Mouse (Mus musculus) heart, embryonic 16.5 days (tissue): ENCODE data around the gene Alkbh6. TPM values are rescaled to one million over a fixed set of nuclear protein-coding genes. Genes with fewer than 3 reads are reported as not detected.

ENCODE experiments used
- ATAC-seq: fragments of 200-750 bp; cut with Nextera tagmentation; replicated peaks from 2 replicates; pipeline ENCODE4 v1.8.0; 2017; ENCODE audit warnings: moderate number of reproducible peaks; ENCODE audit not compliant: insufficient read depth, low FRiP score; ENCODE audit errors: extremely low read depth
- H3K27ac ChIP-seq: fragments of 300-500 bp; sonication (generic); 2 replicates; pipeline ENCODE4 v1.5.1; 2014; ENCODE audit warnings: mild to moderate bottlenecking, low read length, control low read depth, moderate library complexity
- H3K27me3 ChIP-seq: fragments of 300-500 bp; sonication (generic); 2 replicates; pipeline ENCODE4 v1.6.1; 2014; ENCODE audit warnings: low read length, mixed read lengths; ENCODE audit not compliant: control insufficient read depth, insufficient read depth
- H3K36me3 ChIP-seq: fragments of 300-500 bp; sonication (generic); 2 replicates; pipeline ENCODE4 v1.6.1; 2014; ENCODE audit not compliant: control insufficient read depth, insufficient read depth
- H3K4me1 ChIP-seq: fragments of 300-500 bp; sonication (generic); 2 replicates; pipeline ENCODE4 v1.6.1; 2014; ENCODE audit warnings: low read length, mixed read lengths; ENCODE audit not compliant: control insufficient read depth, insufficient read depth
- H3K4me2 ChIP-seq: fragments of 300-500 bp; sonication (generic); 2 replicates; pipeline ENCODE4 v1.6.1; 2014; ENCODE audit warnings: low read depth, mild to moderate bottlenecking, control low read depth, low read length
- H3K4me3 ChIP-seq: fragments of 300-500 bp; sonication (generic); 2 replicates; pipeline ENCODE4 v1.5.1; 2014; ENCODE audit warnings: mild to moderate bottlenecking, control low read depth, low read length
- H3K9ac ChIP-seq: fragments of 300-500 bp; sonication (generic); 2 replicates; pipeline ENCODE4 v1.6.1; 2014; ENCODE audit warnings: low read length, control low read depth
- H3K9me3 ChIP-seq: fragments of 300-500 bp; sonication (generic); replicated peaks from 2 replicates; pipeline ENCODE4 v1.6.1; 2016; ENCODE audit warnings: low read length; ENCODE audit not compliant: control insufficient read depth
- WGBS: fragments of 180-500 bp; shearing (Covaris S2); extraction: QIAGEN DNeasy Blood & Tissue Kit; methylation state at CpG from one replicate; pipeline ENCODE4 v1.1.7; 2014; 5-methylcytosine and 5-hydroxymethylcytosine counted together
- polyA plus RNA-seq: library from polyadenylated mRNA; unstranded; fragments of >200 nt; fragmentation: Nextera tagmentation; extraction: Ambion mirVana; gene quantifications from 2 replicates; pipeline ENCODE4 v1.2.1, GENCODE M21; 2015

Alkbh6 gene
- 62.0 and 67.1 TPM in 2 replicates for polyA plus RNA-seq

- Histone ChIP-seq H3K9me3 (no peaks in the 10 kb centered on the region), H3K9ac (peak within 1 kb of the TSS; percentile 81), H3K36me3 (0 out of 2 replicates have a peak, but pooled peaks cover 7% of the 10 kb centered on the region), H3K4me2 (peak within 1 kb of the TSS; percentile 85), H3K4me1 (peaks cover 11% of the 10 kb centered on the region), H3K27ac (peak within 1 kb of the TSS; percentile 87), H3K4me3 (peak within 1 kb of the TSS; percentile 79), H3K27me3 (no peaks in the 10 kb centered on the region)
- WGBS, result 5% methylated on average over 27 of the region's 27 CpGs
- peak; percentile 100 for ATAC-seq
Observed at GRCm38 (mm10) chr7:30308076-30309005, at the start of gene Alkbh6. Gene Alkbh6 (plus strand): TSS chr7:30308717.

GRCm38 (mm10) chr7:30265041-30265440 lies 43.5 kb upstream of the Alkbh6 start:
- H3K36me3 ChIP-seq, result peaks cover 7% of the 10 kb centered on the region
- no peak overlapping the region for H3K27ac ChIP-seq
- no peak overlapping the region for H3K9ac ChIP-seq
- ATAC-seq, result no peak
- H3K4me3 ChIP-seq, result no peak overlapping the region
- no peaks in the 10 kb centered on the region for H3K27me3 ChIP-seq
- H3K4me2 ChIP-seq, result no peak overlapping the region
- 65% methylated on average over 2 of the region's 2 CpGs for WGBS
- peaks cover 4% of the 10 kb centered on the region; the same call in 1 of the 2 replicates for H3K4me1 ChIP-seq
- no peaks in the 10 kb centered on the region for H3K9me3 ChIP-seq

- Histone ChIP-seq H3K9me3 (no peaks in the 10 kb centered on the region), H3K4me1 (peaks cover 4% of the 10 kb centered on the region; the same call in 1 of the 2 replicates), H3K4me3 (no peak overlapping the region), H3K27me3 (no peaks in the 10 kb centered on the region), H3K4me2 (no peak overlapping the region), H3K27ac (no peak overlapping the region), H3K9ac (no peak overlapping the region), H3K36me3 (peaks cover 7% of the 10 kb centered on the region)
- ATAC-seq, result no peak
- 88% methylated on average over 5 of the region's 5 CpGs for WGBS
Observed at GRCm38 (mm10) chr7:30265531-30265930, 43.0 kb upstream of the Alkbh6 start.

GRCm38 (mm10) chr7:30265935-30266334 lies 42.6 kb upstream of the Alkbh6 start:
- Histone ChIP-seq H3K4me1 (peaks cover 4% of the 10 kb centered on the region; the same call in 1 of the 2 replicates), H3K4me3 (no peak overlapping the region), H3K9ac (no peak overlapping the region), H3K27ac (no peak overlapping the region), H3K9me3 (no peaks in the 10 kb centered on the region), H3K4me2 (no peak overlapping the region), H3K27me3 (no peaks in the 10 kb centered on the region), H3K36me3 (peaks cover 7% of the 10 kb centered on the region)
- no peak for ATAC-seq
- 94% methylated on average over 7 of the region's 7 CpGs for WGBS

- no peaks in the 10 kb centered on the region for H3K9me3 ChIP-seq
- peaks cover 4% of the 10 kb centered on the region; the same call in 1 of the 2 replicates for H3K4me1 ChIP-seq
- no peak for ATAC-seq
- H3K4me2 ChIP-seq, result no peak overlapping the region
- H3K36me3 ChIP-seq, result peaks cover 7% of the 10 kb centered on the region
- 47% methylated on average over 3 of the region's 3 CpGs for WGBS
- no peak overlapping the region for H3K4me3 ChIP-seq
- H3K27me3 ChIP-seq, result no peaks in the 10 kb centered on the region
- no peak overlapping the region for H3K27ac ChIP-seq
- H3K9ac ChIP-seq, result no peak overlapping the region
Observed at GRCm38 (mm10) chr7:30266780-30267179, 41.7 kb upstream of the Alkbh6 start.

GRCm38 (mm10) chr7:30269641-30270040 lies 38.9 kb upstream of the Alkbh6 start:
- no peak for ATAC-seq
- H3K9me3 ChIP-seq, result no peaks in the 10 kb centered on the region
- 86% methylated on average over 4 of the region's 4 CpGs for WGBS
- H3K27me3 ChIP-seq, result no peaks in the 10 kb centered on the region
- H3K4me1 ChIP-seq, result peaks cover 4% of the 10 kb centered on the region; the same call in 1 of the 2 replicates
- H3K4me3 ChIP-seq, result no peak overlapping the region
- H3K27ac ChIP-seq, result no peak overlapping the region
- peaks cover 5% of the 10 kb centered on the region for H3K36me3 ChIP-seq
- H3K9ac ChIP-seq, result no peak overlapping the region
- H3K4me2 ChIP-seq, result no peak overlapping the region

GRCm38 (mm10) chr7:30274383-30274782 lies 34.1 kb upstream of the Alkbh6 start:
- no peaks in the 10 kb centered on the region for H3K27me3 ChIP-seq
- peaks cover 3% of the 10 kb centered on the region for H3K36me3 ChIP-seq
- no peak overlapping the region for H3K27ac ChIP-seq
- H3K4me3 ChIP-seq, result no peak overlapping the region
- H3K9ac ChIP-seq, result no peak overlapping the region
- no peaks in the 10 kb centered on the region for H3K9me3 ChIP-seq
- no peak overlapping the region for H3K4me2 ChIP-seq
- peaks cover 6% of the 10 kb centered on the region for H3K4me1 ChIP-seq
- WGBS, result 75% methylated on average over 6 of the region's 6 CpGs
- ATAC-seq, result no peak

GRCm38 (mm10) chr7:30278911-30279310 lies 29.6 kb upstream of the Alkbh6 start:
- 49% methylated on average over 2 of the region's 2 CpGs for WGBS
- no peak overlapping the region for H3K4me3 ChIP-seq

GRCm38 (mm10) chr7:30279536-30279935 lies 29.0 kb upstream of the Alkbh6 start:
- H3K36me3 ChIP-seq, result no peaks in the 10 kb centered on the region
- peak overlapping the region; percentile 96; the same call in 1 of the 2 replicates for H3K27ac ChIP-seq
- WGBS, result 0% methylated on average over 6 of the region's 6 CpGs
- H3K27me3 ChIP-seq, result no peaks in the 10 kb centered on the region
- no peaks in the 10 kb centered on the region for H3K9me3 ChIP-seq
- peak overlapping the region; percentile 93 for H3K4me3 ChIP-seq
- ATAC-seq, result no peak
- H3K4me1 ChIP-seq, result peaks cover 14% of the 10 kb centered on the region
- H3K4me2 ChIP-seq, result peak overlapping the region; percentile 85
- peak overlapping the region; percentile 77 for H3K9ac ChIP-seq

More at GRCm38 (mm10) chr7:30278911-30279310, 29.6 kb upstream of the Alkbh6 start:
- ATAC-seq, result no peak
- H3K9me3 ChIP-seq, result no peaks in the 10 kb centered on the region
- H3K36me3 ChIP-seq, result no peaks in the 10 kb centered on the region
- no peak overlapping the region for H3K9ac ChIP-seq
- H3K4me1 ChIP-seq, result peaks cover 14% of the 10 kb centered on the region
- H3K27me3 ChIP-seq, result no peaks in the 10 kb centered on the region
- H3K4me2 ChIP-seq, result peak overlapping the region; percentile 85; the same call in 1 of the 2 replicates
- no peak overlapping the region for H3K27ac ChIP-seq
